Mouse (Mus musculus) ES-E14 (cell line): Measurements from ENCODE around the gene Gm10184.

ENCODE experiments used
- CHD2 ChIP-seq: IDR thresholded peaks from 2 replicates; pipeline ENCODE4 v1.6.1; 2014; ENCODE audit warnings: mild to moderate bottlenecking, low read depth, low read length, inconsistent platforms
- HCFC1 ChIP-seq: IDR thresholded peaks from 2 replicates; pipeline ENCODE4 v1.6.1; 2012; ENCODE audit warnings: low read length, inconsistent platforms, borderline replicate concordance; ENCODE audit not compliant: insufficient read depth
- MAFK ChIP-seq: IDR thresholded peaks from 2 replicates; pipeline ENCODE4 v1.6.1; 2014; ENCODE audit warnings: mild to moderate bottlenecking, low read depth, low read length, inconsistent platforms; ENCODE audit not compliant: insufficient read depth
- ZC3H11A ChIP-seq: IDR thresholded peaks from 2 replicates; pipeline ENCODE4 v1.6.1; 2012; ENCODE audit warnings: low read depth, mild to moderate bottlenecking, inconsistent platforms, low read length, borderline replicate concordance
- ZNF384 ChIP-seq: IDR thresholded peaks from 2 replicates; pipeline ENCODE4 v1.6.1; 2012; ENCODE audit warnings: low read depth, low read length, inconsistent platforms

- TF ChIP-seq MAFK (no peak), ZNF384 (peak; percentile 96), HCFC1 (no peak), ZC3H11A (no peak), CHD2 (peak; percentile 68; the same call in 1 of the 2 replicates)
Measured at GRCm38 (mm10) chr17:89933950-89934349, 23.7 kb upstream of the Gm10184 start.
